Mouse (Mus musculus): ENCODE measurements around the gene Fabp1. TPM values are rescaled to one million over a fixed set of nuclear protein-coding genes. Genes with fewer than 3 reads are reported as not detected.

Gene Fabp1
- polyA plus RNA-seq, 1 experiment from 2014 or later: 0.55 TPM

- 88% methylated on average over 1 of the region's 1 CpGs for WGBS
- no peak overlapping the region for H3K4me3 ChIP-seq (replicated peaks)
These were observed 43.2 kb downstream of the Fabp1 start for GRCm38 (mm10) chr6:71242811-71243210.

GRCm38 (mm10) chr6:71243258-71243657 lies 43.6 kb downstream of the Fabp1 start:
- Histone ChIP-seq H3K4me1 (no peaks in the 10 kb centered on the region), H3K36me3 (no peaks in the 10 kb centered on the region), H3K27me3 (no peaks in the 10 kb centered on the region), H3K9ac (no peak overlapping the region), H3K4me3 (replicated peaks) (no peak overlapping the region), H3K9me3 (replicated peaks) (no peaks in the 10 kb centered on the region), H3K27ac (replicated peaks) (no peak overlapping the region), H3K4me2 (replicated peaks) (no peak overlapping the region)
- 83% methylated on average over 3 of the region's 3 CpGs for WGBS
- ATAC-seq (ENCODE audit: insufficient number of reproducible peaks, low FRiP score, low TSS enrichment, low read depth): no peak

More at GRCm38 (mm10) chr6:71242811-71243210, 43.2 kb downstream of the Fabp1 start:
- Histone ChIP-seq H3K4me2 (replicated peaks) (no peak overlapping the region), H3K9me3 (replicated peaks) (no peaks in the 10 kb centered on the region), H3K36me3 (no peaks in the 10 kb centered on the region), H3K4me1 (no peaks in the 10 kb centered on the region), H3K27ac (replicated peaks) (no peak overlapping the region), H3K27me3 (no peaks in the 10 kb centered on the region), H3K9ac (no peak overlapping the region)
- no peak for ATAC-seq (ENCODE audit: insufficient number of reproducible peaks, low FRiP score, low TSS enrichment, low read depth)

DNA sequence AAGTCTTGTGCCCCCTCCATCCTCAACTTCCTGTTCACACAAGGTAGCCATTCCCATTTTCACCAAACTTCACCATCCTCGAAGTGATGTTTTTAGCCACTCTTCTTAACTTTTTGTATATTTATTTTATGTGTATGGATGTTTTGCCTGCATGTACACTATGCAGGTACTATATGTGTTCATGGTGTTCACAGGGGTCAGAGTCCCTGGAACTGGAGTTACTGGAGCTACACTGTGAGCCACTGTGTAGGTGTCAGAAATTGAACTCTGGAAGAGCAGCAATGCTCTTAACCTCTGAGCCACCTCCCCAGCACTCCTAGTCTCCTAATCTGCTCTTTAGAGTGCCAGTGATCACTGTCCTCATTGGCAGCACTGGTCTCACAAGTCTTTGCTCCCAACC lies 48.8 kb downstream of the Fabp1 start:
- no peak overlapping the region for H3K9ac ChIP-seq
- no peaks in the 10 kb centered on the region for H3K36me3 ChIP-seq
- no peaks in the 10 kb centered on the region for H3K4me1 ChIP-seq
- no peak overlapping the region for H3K27ac ChIP-seq (replicated peaks)
- H3K27me3 ChIP-seq: no peaks in the 10 kb centered on the region
- no peak for ATAC-seq (ENCODE audit: insufficient number of reproducible peaks, low FRiP score, low TSS enrichment, low read depth)
- 85% methylated on average over 1 of the region's 1 CpGs for WGBS
- no peaks in the 10 kb centered on the region for H3K9me3 ChIP-seq (replicated peaks)
- H3K4me2 ChIP-seq (replicated peaks): no peak overlapping the region
- no peak overlapping the region for H3K4me3 ChIP-seq (replicated peaks)

- no peaks in the 10 kb centered on the region for H3K9me3 ChIP-seq (replicated peaks)
- no peak overlapping the region for H3K4me3 ChIP-seq (replicated peaks)
- H3K27ac ChIP-seq (replicated peaks): no peak overlapping the region
- no peaks in the 10 kb centered on the region for H3K4me1 ChIP-seq
- H3K27me3 ChIP-seq: no peaks in the 10 kb centered on the region
- no peaks in the 10 kb centered on the region for H3K36me3 ChIP-seq
- no peak overlapping the region for H3K4me2 ChIP-seq (replicated peaks)
- 64% methylated on average over 3 of the region's 3 CpGs for WGBS
- no peak for ATAC-seq (ENCODE audit: insufficient number of reproducible peaks, low FRiP score, low TSS enrichment, low read depth)
- H3K9ac ChIP-seq: no peak overlapping the region
These were observed 50.0 kb downstream of the Fabp1 start for GRCm38 (mm10) chr6:71249615-71250014.

- no peak overlapping the region for H3K4me2 ChIP-seq (replicated peaks)
- no peak for ATAC-seq (ENCODE audit: insufficient number of reproducible peaks, low FRiP score, low TSS enrichment, low read depth)
- WGBS: 82% methylated on average over 8 of the region's 8 CpGs
These were observed 51.3 kb downstream of the Fabp1 start for GRCm38 (mm10) chr6:71250951-71251350.

GRCm38 (mm10) chr6:71254456-71254855 lies 54.8 kb downstream of the Fabp1 start:
- Histone ChIP-seq H3K4me2 (replicated peaks) (no peak overlapping the region), H3K27me3 (no peaks in the 10 kb centered on the region), H3K4me1 (no peaks in the 10 kb centered on the region), H3K36me3 (no peaks in the 10 kb centered on the region), H3K9ac (no peak overlapping the region), H3K4me3 (replicated peaks) (no peak overlapping the region), H3K9me3 (replicated peaks) (no peaks in the 10 kb centered on the region), H3K27ac (replicated peaks) (no peak overlapping the region)
- 87% methylated on average over 6 of the region's 6 CpGs for WGBS
- ATAC-seq (ENCODE audit: insufficient number of reproducible peaks, low FRiP score, low TSS enrichment, low read depth): no peak

More at GRCm38 (mm10) chr6:71250951-71251350, 51.3 kb downstream of the Fabp1 start:
- H3K27ac ChIP-seq (replicated peaks): no peak overlapping the region
- no peaks in the 10 kb centered on the region for H3K9me3 ChIP-seq (replicated peaks)
- no peaks in the 10 kb centered on the region for H3K27me3 ChIP-seq
- H3K4me1 ChIP-seq: no peaks in the 10 kb centered on the region
- no peaks in the 10 kb centered on the region for H3K36me3 ChIP-seq
- no peak overlapping the region for H3K9ac ChIP-seq
- H3K4me3 ChIP-seq (replicated peaks): no peak overlapping the region

Other genes with a start within 250 kb of the Fabp1 start
- gene Foxi3, start 243.3 kb upstream of the Fabp1 start, polyA plus RNA-seq (2015; fragmentation: Nextera tagmentation; extraction: Ambion mirVana): 2.0 and 2.1 TPM in 2 replicates
- gene Thnsl2, start 55.4 kb upstream of the Fabp1 start, polyA plus RNA-seq (2015; fragmentation: Nextera tagmentation; extraction: Ambion mirVana): 7.1 and 8.3 TPM in 2 replicates
- gene Krcc1, start 71.8 kb downstream of the Fabp1 start, polyA plus RNA-seq (2015; fragmentation: Nextera tagmentation; extraction: Ambion mirVana): 47.3 and 52.1 TPM in 2 replicates
- gene Smyd1, start 122.4 kb downstream of the Fabp1 start, polyA plus RNA-seq (2015; fragmentation: Nextera tagmentation; extraction: Ambion mirVana): 12.6 and 14.6 TPM in 2 replicates
- 0.11 TPM in 1 of 2 replicates, not detected in the other for gene Cd8b1, start 123.0 kb downstream of the Fabp1 start, polyA plus RNA-seq (2015; fragmentation: Nextera tagmentation; extraction: Ambion mirVana)
- gene Cd8a, start 173.6 kb downstream of the Fabp1 start, polyA plus RNA-seq (2015; fragmentation: Nextera tagmentation; extraction: Ambion mirVana): not detected in 2 replicates
- 13.0 and 15.5 TPM in 2 replicates for gene Rmnd5a, start 240.8 kb downstream of the Fabp1 start, polyA plus RNA-seq (2015; fragmentation: Nextera tagmentation; extraction: Ambion mirVana)